Mouse (Mus musculus) lung, postnatal 0 days (tissue): ENCODE data around the gene Vps13a. TPM values are rescaled to one million over a fixed set of nuclear protein-coding genes. Genes with fewer than 3 reads are reported as not detected.

Source experiments
- ATAC-seq: fragments of 200-750 bp; cut with Nextera tagmentation; 2 replicates; pipeline ENCODE4 v1.8.0; 2017; ENCODE audit warnings: moderate library complexity
- DNase-seq: peaks from one replicate; pipeline ENCODE4 v3.0.0-alpha.2; 2016; ENCODE audit warnings: low spot score
- H3K27ac ChIP-seq: fragments of 300-500 bp; sonication (generic); 2 replicates; pipeline ENCODE4 v1.5.1; 2014; ENCODE audit warnings: antibody characterized with exemption, mild to moderate bottlenecking, low read length, mixed read lengths
- H3K27me3 ChIP-seq: fragments of 300-500 bp; sonication (generic); replicated peaks from 2 replicates; pipeline ENCODE4 v1.6.1; 2014; ENCODE audit warnings: low read length, mixed read lengths; ENCODE audit not compliant: insufficient read depth
- H3K36me3 ChIP-seq: fragments of 300-500 bp; sonication (generic); 2 replicates; pipeline ENCODE4 v1.6.1; 2014; ENCODE audit warnings: low read length, mixed read lengths; ENCODE audit not compliant: insufficient read depth
- H3K4me1 ChIP-seq: fragments of 300-500 bp; sonication (generic); 2 replicates; pipeline ENCODE4 v1.6.1; 2014; ENCODE audit warnings: antibody characterized with exemption, low read depth, low read length, mixed read lengths; ENCODE audit not compliant: insufficient read depth
- H3K4me2 ChIP-seq: fragments of 300-500 bp; sonication (generic); replicated peaks from 2 replicates; pipeline ENCODE4 v1.6.1; 2014; ENCODE audit warnings: low read depth, mild to moderate bottlenecking, low read length, moderate library complexity, mixed read lengths
- H3K4me3 ChIP-seq: fragments of 300-500 bp; sonication (generic); 2 replicates; pipeline ENCODE4 v1.5.1; 2014; ENCODE audit warnings: low read depth, low read length
- H3K9ac ChIP-seq: fragments of 300-500 bp; sonication (generic); replicated peaks from 2 replicates; pipeline ENCODE4 v1.6.1; 2014; ENCODE audit warnings: low read depth, mild to moderate bottlenecking
- H3K9me3 ChIP-seq: fragments of 300-500 bp; sonication (generic); 2 replicates; pipeline ENCODE4 v1.6.1; 2016; ENCODE audit warnings: low read length, mixed read lengths
- CTCF ChIP-seq: IDR thresholded peaks from 2 replicates; pipeline ENCODE4 v1.5.1; 2016; ENCODE audit warnings: antibody characterized with exemption, mild to moderate bottlenecking
- EP300 ChIP-seq: IDR thresholded peaks from 2 replicates; pipeline ENCODE4 v1.6.1; 2016; ENCODE audit warnings: antibody characterized with exemption, mild to moderate bottlenecking, control low read depth
- WGBS: fragments of 180-500 bp; shearing (Covaris S2); extraction: QIAGEN DNeasy Blood & Tissue Kit; methylation state at CpG from one replicate; pipeline ENCODE4 v1.1.7; 2014; 5-methylcytosine and 5-hydroxymethylcytosine counted together
- polyA plus RNA-seq: library from polyadenylated mRNA; unstranded; fragments of >200 nt; fragmentation: Nextera tagmentation; extraction: Ambion mirVana; gene quantifications from 2 replicates; pipeline ENCODE4 v1.2.1, GENCODE M21; 2015

The Vps13a gene
- polyA plus RNA-seq, 1 experiment from 2014 or later: 8.2 TPM

DNA sequence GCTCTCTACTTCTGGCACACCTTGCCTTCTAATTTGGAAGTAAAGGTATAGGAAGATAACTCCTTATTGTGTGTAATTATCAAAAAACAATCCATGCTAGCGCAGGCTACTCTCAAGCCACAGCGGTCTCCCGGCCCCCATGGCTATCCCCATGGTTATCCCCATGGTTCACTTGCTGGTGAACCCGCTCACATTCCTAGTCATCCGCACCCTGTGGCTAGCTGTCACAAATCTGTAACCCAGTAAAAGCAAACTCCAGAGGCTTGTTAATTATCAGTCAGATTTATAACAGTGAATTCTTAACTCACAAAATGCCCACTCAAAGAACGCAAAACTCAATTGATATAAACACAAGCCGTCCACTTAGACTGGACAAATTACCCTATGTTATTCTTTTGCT, 25.5 kb downstream of the Vps13a start:
- Histone ChIP-seq H3K9ac (no peak overlapping the region), H3K4me2 (no peak overlapping the region), H3K36me3 (peaks cover 6% of the 10 kb centered on the region; the same call in 1 of the 2 replicates), H3K27ac (no peak overlapping the region), H3K4me3 (no peak overlapping the region), H3K27me3 (no peaks in the 10 kb centered on the region), H3K9me3 (no peaks in the 10 kb centered on the region), H3K4me1 (no peaks in the 10 kb centered on the region)
- ATAC-seq: no peak
- no peak for DNase-seq
- WGBS: 94% methylated on average over 7 of the region's 7 CpGs
- TF ChIP-seq EP300 (no peak), CTCF (no peak)

DNA sequence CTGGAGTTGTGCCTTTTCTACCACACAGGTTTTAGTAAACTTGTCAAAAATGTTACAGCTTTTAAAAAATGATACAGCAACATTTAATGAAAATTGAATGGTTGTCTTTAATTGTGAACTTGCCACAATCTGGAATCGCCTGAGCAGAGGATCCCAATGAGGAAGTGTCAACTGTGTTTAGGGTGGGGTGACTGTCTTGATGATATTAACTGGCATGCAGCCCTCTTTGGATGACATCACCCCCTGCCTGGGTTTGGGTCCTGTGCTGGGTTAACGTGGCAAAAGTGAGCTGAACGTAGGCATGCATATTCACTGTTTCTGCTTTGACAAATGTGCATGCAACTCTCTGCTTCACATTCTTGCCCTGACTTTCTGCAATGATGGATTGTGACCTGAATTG, 27.6 kb downstream of the Vps13a start:
- Histone ChIP-seq H3K27me3 (no peaks in the 10 kb centered on the region), H3K4me3 (no peak overlapping the region), H3K36me3 (peaks cover 6% of the 10 kb centered on the region; the same call in 1 of the 2 replicates), H3K9me3 (no peaks in the 10 kb centered on the region), H3K4me2 (no peak overlapping the region), H3K27ac (no peak overlapping the region), H3K4me1 (no peaks in the 10 kb centered on the region), H3K9ac (no peak overlapping the region)
- ATAC-seq (no peak), DNase-seq (no peak)
- WGBS: 81% methylated on average over 3 of the region's 3 CpGs
- TF ChIP-seq EP300 (no peak), CTCF (no peak)

DNA sequence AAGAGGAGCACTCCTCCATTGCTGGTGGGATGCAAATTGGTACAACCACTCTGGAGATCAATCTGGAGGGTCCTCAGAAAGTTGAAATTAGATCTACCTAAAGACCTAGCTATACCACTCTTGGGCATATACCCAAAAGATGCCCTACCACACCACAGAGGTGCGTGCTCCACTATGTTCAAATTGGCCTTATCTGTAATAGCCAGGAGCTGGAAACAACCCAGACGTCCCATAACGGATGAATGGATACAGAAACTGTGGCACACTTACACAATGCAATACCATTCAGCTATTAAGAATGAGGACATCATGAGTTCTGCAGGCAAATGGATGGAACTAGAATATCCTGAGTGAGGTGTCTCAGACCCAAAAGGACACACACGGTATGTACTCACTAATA, 43.9 kb downstream of the Vps13a start:
- H3K4me3 ChIP-seq: no peak overlapping the region
- DNase-seq (no peak), ATAC-seq (no peak)
- 93% methylated on average over 4 of the region's 4 CpGs for WGBS
- no peak for TF ChIP-seq EP300
- TF ChIP-seq CTCF: no peak
- H3K4me2 ChIP-seq: no peak overlapping the region
- H3K9ac ChIP-seq: no peak overlapping the region
- H3K27me3 ChIP-seq: no peaks in the 10 kb centered on the region
- H3K4me1 ChIP-seq: no peaks in the 10 kb centered on the region
- H3K27ac ChIP-seq: no peak overlapping the region
- 0 out of 2 replicates have a peak, but pooled peaks cover 2% of the 10 kb centered on the region for H3K36me3 ChIP-seq
- H3K9me3 ChIP-seq: no peaks in the 10 kb centered on the region

DNA sequence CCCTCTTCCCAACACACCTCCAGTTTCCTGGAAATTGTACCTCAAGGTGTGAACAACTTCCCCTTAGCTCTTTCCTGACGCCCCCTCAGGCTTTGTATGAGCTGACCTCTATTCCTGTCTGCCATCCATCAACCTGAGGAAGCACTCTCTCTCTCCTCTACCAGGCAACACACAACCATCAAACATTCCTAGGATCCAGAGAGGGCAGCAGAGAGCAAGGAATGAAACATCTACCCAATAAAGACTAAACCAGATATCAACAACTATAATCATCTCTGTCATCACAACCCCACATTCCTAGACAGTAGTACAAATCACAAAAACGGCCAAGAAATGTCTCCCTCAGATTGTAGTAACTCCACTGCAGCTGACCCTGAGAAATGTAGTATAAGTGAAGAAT, 52.0 kb downstream of the Vps13a start:
- 34% methylated on average over 2 of the region's 2 CpGs for WGBS
- peak; percentile 4 for DNase-seq
- no peak overlapping the region for H3K9ac ChIP-seq

DNA sequence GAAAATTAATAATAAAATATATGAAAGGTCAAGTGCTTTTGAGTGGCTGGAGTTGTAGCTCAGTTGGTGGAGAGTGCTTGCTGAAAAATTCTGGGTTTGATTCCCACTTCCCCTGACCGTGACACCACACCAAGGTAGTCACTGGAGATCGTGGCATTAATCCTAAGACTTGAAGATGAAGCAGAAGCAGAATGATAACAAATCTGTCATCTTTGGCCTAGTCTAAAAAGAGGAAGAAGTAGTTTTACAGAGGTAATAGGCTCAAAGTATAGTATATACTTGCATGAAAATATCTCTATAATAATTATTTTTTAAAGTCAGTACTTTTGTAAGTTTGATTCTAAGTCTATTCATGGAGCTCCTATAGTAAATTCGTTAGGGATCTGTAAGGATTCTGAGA, 65.5 kb downstream of the Vps13a start:
- TF ChIP-seq EP300 (no peak), CTCF (no peak)
- Histone ChIP-seq H3K36me3 (no peaks in the 10 kb centered on the region), H3K4me2 (no peak overlapping the region), H3K9ac (no peak overlapping the region), H3K27ac (no peak overlapping the region), H3K27me3 (no peaks in the 10 kb centered on the region), H3K9me3 (no peaks in the 10 kb centered on the region), H3K4me1 (no peaks in the 10 kb centered on the region), H3K4me3 (no peak overlapping the region)
- DNase-seq (no peak), ATAC-seq (no peak)
- 86% methylated on average over 3 of the region's 3 CpGs for WGBS

More for the DNA sequence above, 52.0 kb downstream of the Vps13a start:
- no peaks in the 10 kb centered on the region for H3K9me3 ChIP-seq
- H3K4me1 ChIP-seq: no peaks in the 10 kb centered on the region
- no peak overlapping the region for H3K4me3 ChIP-seq
- no peak for ATAC-seq
- peak; percentile 52 for TF ChIP-seq CTCF
- no peak for TF ChIP-seq EP300
- 0 out of 2 replicates have a peak, but pooled peaks cover 7% of the 10 kb centered on the region for H3K36me3 ChIP-seq
- H3K27me3 ChIP-seq: no peaks in the 10 kb centered on the region
- H3K4me2 ChIP-seq: no peak overlapping the region
- no peak overlapping the region for H3K27ac ChIP-seq

DNA sequence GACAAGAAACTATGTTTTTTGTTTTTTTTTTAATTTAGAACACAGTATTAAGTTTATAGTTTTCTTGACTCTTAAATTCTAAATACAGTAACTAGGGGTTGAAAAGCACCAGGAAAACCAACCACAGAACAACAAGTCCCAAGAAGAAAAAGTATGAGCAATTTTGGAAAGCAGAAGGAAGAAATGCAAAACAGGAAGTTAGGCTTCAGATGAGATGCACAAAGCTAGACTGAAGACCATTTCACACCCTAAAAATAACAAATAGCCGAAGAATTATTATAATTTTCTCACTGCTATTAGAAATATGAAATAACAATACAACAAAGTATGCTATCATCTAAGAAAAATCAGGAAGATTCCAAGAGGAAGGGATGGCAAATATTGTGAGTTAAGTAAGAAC, 78.9 kb downstream of the Vps13a start:
- WGBS: 71% methylated on average over 1 of the region's 1 CpGs
- Histone ChIP-seq H3K27ac (no peak overlapping the region), H3K36me3 (no peaks in the 10 kb centered on the region), H3K9me3 (no peaks in the 10 kb centered on the region), H3K4me2 (no peak overlapping the region), H3K4me3 (no peak overlapping the region), H3K27me3 (no peaks in the 10 kb centered on the region), H3K4me1 (no peaks in the 10 kb centered on the region), H3K9ac (no peak overlapping the region)
- DNase-seq (no peak), ATAC-seq (no peak)
- TF ChIP-seq EP300 (no peak), CTCF (no peak)

DNA sequence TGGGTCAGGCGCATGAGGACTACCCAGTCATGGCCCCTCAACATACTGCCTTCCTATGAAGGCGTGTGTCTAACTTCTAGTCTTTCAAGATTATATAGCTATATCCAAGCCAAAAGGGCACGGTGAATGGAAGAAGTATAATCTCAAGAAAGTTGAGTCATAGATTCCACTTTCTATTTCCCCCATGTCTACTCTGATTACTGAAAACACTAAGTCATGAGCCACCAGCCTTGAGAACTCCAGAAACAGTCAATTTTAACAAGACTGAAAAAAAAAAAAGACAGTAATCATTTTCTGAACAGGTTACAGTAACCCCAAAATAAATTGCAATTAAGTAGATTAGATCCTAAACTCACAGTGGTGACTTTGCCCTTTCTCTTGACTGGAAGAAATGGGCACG, 95.8 kb downstream of the Vps13a start:
- no peak overlapping the region for H3K27ac ChIP-seq
- no peaks in the 10 kb centered on the region for H3K36me3 ChIP-seq
- WGBS: 95% methylated on average over 4 of the region's 4 CpGs
- DNase-seq (no peak), ATAC-seq (no peak)
- H3K9ac ChIP-seq: no peak overlapping the region
- no peak overlapping the region for H3K4me3 ChIP-seq
- H3K4me2 ChIP-seq: no peak overlapping the region
- no peaks in the 10 kb centered on the region for H3K9me3 ChIP-seq
- H3K4me1 ChIP-seq: no peaks in the 10 kb centered on the region
- H3K27me3 ChIP-seq: no peaks in the 10 kb centered on the region
- no peak for TF ChIP-seq CTCF
- TF ChIP-seq EP300: no peak
